Mouse (Mus musculus): ENCODE data around the gene Pi16.

DNA sequence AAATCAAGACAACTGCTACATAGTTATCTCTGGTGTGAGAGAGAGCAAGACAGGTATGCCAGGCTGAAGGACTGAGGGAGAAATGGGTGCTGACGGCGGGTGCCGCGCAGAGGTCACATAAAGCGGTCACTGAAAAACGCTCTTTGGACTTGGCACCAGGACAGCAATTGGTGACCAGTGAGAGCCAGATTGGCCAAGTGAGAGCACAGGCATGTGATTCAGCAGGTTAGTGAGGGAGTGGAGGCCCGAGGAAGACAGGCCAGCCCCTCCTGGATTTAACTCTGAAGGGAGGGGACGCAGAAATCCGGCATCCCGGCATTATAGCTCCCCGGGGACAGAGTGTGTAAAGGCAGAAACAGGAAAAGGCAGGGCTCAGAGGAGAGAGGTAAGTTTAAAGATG lies 43.6 kb upstream of the Pi16 start:
- TF ChIP-seq CTCF (conservative IDR thresholded peaks at IDR 0.05; ENCODE audit: low read length) (no peak), POU5F1 (IDR thresholded peaks at IDR 0.05; ENCODE audit: borderline replicate concordance, low read length) (no peak)
